Mouse (Mus musculus) megakaryocyte, embryonic 14.5 days (primary cell): ENCODE measurements around the gene Rbm20.

Experiments used
- FLI1 ChIP-seq: IDR thresholded peaks from 2 replicates; pipeline ENCODE4 v1.6.1; 2012; ENCODE audit warnings: low read length, inconsistent platforms, mixed read lengths
- GATA1 ChIP-seq: IDR thresholded peaks from 3 replicates; pipeline ENCODE4 v1.6.1; 2012; ENCODE audit warnings: mixed read lengths, low read length, inconsistent platforms, borderline replicate concordance

DNA sequence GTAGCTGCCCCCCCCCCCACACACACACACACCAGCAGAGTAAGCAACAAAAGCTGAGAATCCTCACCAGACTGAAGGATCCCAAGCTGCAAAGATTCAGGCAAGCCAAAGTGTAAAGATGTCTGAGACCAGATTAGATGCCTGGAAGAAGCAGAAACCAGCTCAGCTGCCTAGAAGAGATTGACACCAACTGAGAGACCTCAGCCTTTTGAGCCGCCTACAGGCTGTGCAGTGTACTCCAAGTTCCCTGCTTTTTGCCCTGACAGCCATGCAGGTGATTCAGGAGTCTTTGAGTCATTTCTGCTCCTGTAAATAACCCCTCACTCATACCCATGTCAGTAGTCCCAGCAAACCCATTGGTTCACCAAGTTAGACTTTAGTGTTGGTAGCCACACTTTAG is 203.4 kb downstream of the Rbm20 start:
- TF ChIP-seq FLI1 = no peak
- TF ChIP-seq GATA1 = no peak
